ENCODE assay signal across 8 mouse cellular contexts in the genomic region with DNA sequence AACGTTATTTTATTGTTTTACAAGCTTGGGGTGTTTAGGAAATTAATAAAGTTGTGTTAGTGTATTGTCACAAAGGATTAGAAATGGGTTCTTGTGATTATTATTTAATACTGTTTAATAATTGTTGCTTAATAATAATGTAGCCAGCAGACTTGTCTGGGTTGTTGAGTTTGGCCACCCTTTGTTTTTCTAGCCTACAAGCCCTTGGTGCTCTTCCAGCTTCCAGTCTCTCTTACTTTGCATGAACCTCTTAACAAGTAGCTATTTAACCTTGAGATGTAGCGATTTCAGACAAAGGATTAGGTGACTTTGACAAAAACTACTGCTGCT. TPM values are rescaled to one million over a fixed set of nuclear protein-coding genes. Genes with fewer than 3 reads are reported as not detected.
A peak's percentile ranks its signal among the peaks of the same experiment; 100 is the strongest.
DNase-seq lines count a peak whose midpoint lies in the region; ATAC-seq and TF ChIP-seq lines count a peak whose summit lies in the region.

No protein-coding gene starts in this region.

- TF ChIP-seq POLR2A in lung, adult 2 months (IDR thresholded peaks at IDR 0.05; ENCODE audit: borderline replicate concordance, extremely low read depth, low read depth, low read length) = no peak

- intact Hi-C loops in gastrocnemius, postnatal 14 days (cut with DNase I; ENCODE audit: low total_unique reads) = no loop called here

- no peaks in the 10 kb centered on the region for H3K27me3 ChIP-seq in heart, embryonic 13.5 days (replicated peaks)
- no peaks in the 10 kb centered on the region for H3K27me3 ChIP-seq in intestine, embryonic 14.5 days (replicated peaks; ENCODE audit: control insufficient read depth, insufficient read depth, low read length)
- H3K27me3 ChIP-seq in neural tube, embryonic 15.5 days (replicated peaks) = no peaks in the 10 kb centered on the region

- DNase-seq in heart, adult 8-10 months (ENCODE audit: low spot score) = no peak
- DNase-seq in lung, adult 2 months = no peak
- no peak for DNase-seq in lung, postnatal 14 days
- no peak for DNase-seq in intestine, embryonic 14.5 days (ENCODE audit: low spot score)
- DNase-seq in natural killer cell, adult 2 months (ENCODE audit: low spot score in 2 of 2) = no peak
- DNase-seq in gastrocnemius, postnatal 14 days = no peak

- peak overlapping the region; percentile 91 for H3K4me2 ChIP-seq in heart, embryonic 13.5 days
- H3K4me2 ChIP-seq in intestine, embryonic 14.5 days (ENCODE audit: low read length) = peak overlapping the region; percentile 69
- H3K4me2 ChIP-seq in neural tube, embryonic 15.5 days = peak overlapping the region; percentile 79

- H3K9ac ChIP-seq in heart, embryonic 13.5 days = no peak overlapping the region
- peak overlapping the region; percentile 96; the same call in 1 of the 2 replicates for H3K9ac ChIP-seq in intestine, embryonic 14.5 days (ENCODE audit: low read length)
- H3K9ac ChIP-seq in neural tube, embryonic 15.5 days (replicated peaks) = no peak overlapping the region

- 60% methylated on average over 2 of the region's 2 CpGs for WGBS in heart, embryonic 13.5 days
- 31% methylated on average over 2 of the region's 2 CpGs for WGBS in lung, adult 2 months
- 52% methylated on average over 2 of the region's 2 CpGs for WGBS in intestine, embryonic 14.5 days
- 36% methylated on average over 2 of the region's 2 CpGs for WGBS in neural tube, embryonic 15.5 days

- no peak for TF ChIP-seq CTCF in lung, adult 2 months (IDR thresholded peaks at IDR 0.05; ENCODE audit: insufficient read depth, low read length)

- ATAC-seq in heart, embryonic 13.5 days (ENCODE audit: extremely low read depth, insufficient number of reproducible peaks, low FRiP score, low TSS enrichment) = no peak
- no peak for ATAC-seq in intestine, embryonic 14.5 days (replicated peaks; ENCODE audit: low FRiP score, low TSS enrichment, low read depth)
- ATAC-seq in neural tube, embryonic 15.5 days (ENCODE audit: low FRiP score) = no peak

- peak overlapping the region; percentile 96 for H3K4me3 ChIP-seq in heart, embryonic 13.5 days
- H3K4me3 ChIP-seq in lung, adult 2 months (replicated peaks; ENCODE audit: extremely low read depth, low read depth, low read length) = peak overlapping the region; percentile 20
- peak overlapping the region; percentile 98; the same call in 1 of the 2 replicates for H3K4me3 ChIP-seq in intestine, embryonic 14.5 days (ENCODE audit: low read depth, low read length)
- peak overlapping the region; percentile 98 for H3K4me3 ChIP-seq in neural tube, embryonic 15.5 days (replicated peaks)

- no peaks in the 10 kb centered on the region for H3K36me3 ChIP-seq in heart, embryonic 13.5 days
- H3K36me3 ChIP-seq in intestine, embryonic 14.5 days (ENCODE audit: control insufficient read depth, insufficient read depth, low read length) = no peaks in the 10 kb centered on the region
- H3K36me3 ChIP-seq in neural tube, embryonic 15.5 days = no peaks in the 10 kb centered on the region

- no peak overlapping the region for H3K27ac ChIP-seq in heart, embryonic 13.5 days (replicated peaks)
- H3K27ac ChIP-seq in intestine, embryonic 14.5 days (ENCODE audit: low read depth) = no peak overlapping the region
- no peak overlapping the region for H3K27ac ChIP-seq in neural tube, embryonic 15.5 days (replicated peaks)

- H3K9me3 ChIP-seq in heart, embryonic 13.5 days = no peaks in the 10 kb centered on the region
- H3K9me3 ChIP-seq in intestine, embryonic 14.5 days (ENCODE audit: control insufficient read depth, low read length) = no peaks in the 10 kb centered on the region
- no peaks in the 10 kb centered on the region for H3K9me3 ChIP-seq in neural tube, embryonic 15.5 days (replicated peaks)

- peaks cover 30% of the 10 kb centered on the region for H3K4me1 ChIP-seq in heart, embryonic 13.5 days
- peaks cover 6% of the 10 kb centered on the region for H3K4me1 ChIP-seq in lung, adult 2 months (ENCODE audit: control insufficient read depth, insufficient read depth, low read length)
- H3K4me1 ChIP-seq in intestine, embryonic 14.5 days (replicated peaks; ENCODE audit: control insufficient read depth, insufficient read depth, low read length) = peaks cover 18% of the 10 kb centered on the region
- H3K4me1 ChIP-seq in neural tube, embryonic 15.5 days = peaks cover 47% of the 10 kb centered on the region

RNA-seq across cellular contexts. Expression of a gene that starts 1.5 kb away (rescaled TPM):
- 70.3 and 74.9 TPM in 2 replicates for polyA plus RNA-seq in heart, embryonic 13.5 days (2015; fragmentation: Nextera tagmentation; extraction: Ambion mirVana)
- total RNA-seq in heart, adult 8-10 months (2022) = 100 to 1,000 TPM; 230 to 262 (median 243) TPM
- polyA plus RNA-seq in lung, adult 2 months (2012; rRNA removed) = 9.3 and 14.6 TPM in 2 replicates
- 67.8 and 91.1 TPM in 2 replicates for polyA plus RNA-seq in intestine, embryonic 14.5 days (2014; fragmentation: Nextera tagmentation; extraction: Ambion mirVana)
- polyA plus RNA-seq in neural tube, embryonic 15.5 days (2015; fragmentation: Nextera tagmentation; extraction: Ambion mirVana) = 78.9 and 82.9 TPM in 2 replicates
- total RNA-seq in gastrocnemius, postnatal 14 days (2021) = 10 to 100 TPM; 79.4 to 89.0 TPM

RNA-seq across cellular contexts. Expression of a gene that starts 1.6 kb away (rescaled TPM):
- polyA plus RNA-seq in heart, embryonic 13.5 days (2015; fragmentation: Nextera tagmentation; extraction: Ambion mirVana) = 7.5 and 7.9 TPM in 2 replicates
- 10 to 100 TPM; 34.3 to 41.0 (median 36.3) TPM for total RNA-seq in heart, adult 8-10 months (2022)
- 12.4 and 13.3 TPM in 2 replicates for polyA plus RNA-seq in lung, adult 2 months (2012; rRNA removed)
- 15.7 and 19.4 TPM in 2 replicates for polyA plus RNA-seq in intestine, embryonic 14.5 days (2014; fragmentation: Nextera tagmentation; extraction: Ambion mirVana)
- 9.9 and 10.5 TPM in 2 replicates for polyA plus RNA-seq in neural tube, embryonic 15.5 days (2015; fragmentation: Nextera tagmentation; extraction: Ambion mirVana)
- total RNA-seq in gastrocnemius, postnatal 14 days (2021) = 10 to 100 TPM; 20.1 to 25.2 TPM

RNA-seq across cellular contexts. Expression of a gene that starts 41.0 kb away (rescaled TPM):
- 89.2 and 90.2 TPM in 2 replicates for polyA plus RNA-seq in heart, embryonic 13.5 days (2015; fragmentation: Nextera tagmentation; extraction: Ambion mirVana)
- 10 to 100 TPM; 36.8 to 58.2 (median 47.5) TPM for total RNA-seq in heart, adult 8-10 months (2022)
- polyA plus RNA-seq in lung, adult 2 months (2012; rRNA removed) = 28.7 and 35.0 TPM in 2 replicates
- 73.9 and 75.9 TPM in 2 replicates for polyA plus RNA-seq in intestine, embryonic 14.5 days (2014; fragmentation: Nextera tagmentation; extraction: Ambion mirVana)
- polyA plus RNA-seq in neural tube, embryonic 15.5 days (2015; fragmentation: Nextera tagmentation; extraction: Ambion mirVana) = 56.3 and 57.6 TPM in 2 replicates
- total RNA-seq in gastrocnemius, postnatal 14 days (2021) = 10 to 100 TPM; 30.7 to 34.8 TPM

RNA-seq across cellular contexts. Expression of a gene that starts 49.3 kb away (rescaled TPM):
- 18.3 and 18.5 TPM in 2 replicates for polyA plus RNA-seq in heart, embryonic 13.5 days (2015; fragmentation: Nextera tagmentation; extraction: Ambion mirVana)
- 10 to 100 TPM; 11.8 to 19.8 (median 12.8) TPM for total RNA-seq in heart, adult 8-10 months (2022)
- 4.0 and 5.2 TPM in 2 replicates for polyA plus RNA-seq in lung, adult 2 months (2012; rRNA removed)
- polyA plus RNA-seq in intestine, embryonic 14.5 days (2014; fragmentation: Nextera tagmentation; extraction: Ambion mirVana) = 23.8 and 25.0 TPM in 2 replicates
- polyA plus RNA-seq in neural tube, embryonic 15.5 days (2015; fragmentation: Nextera tagmentation; extraction: Ambion mirVana) = 29.0 and 31.1 TPM in 2 replicates
- 10 to 100 TPM; 13.2 to 14.0 TPM for total RNA-seq in gastrocnemius, postnatal 14 days (2021)

Comparison
In these comparisons a context has a peak if more than half of its experiments do, and no peak if none do; other contexts are left out.
1. H3K4me3 ChIP-seq: peak in every context shown above with its lines; median percentile 98 in intestine, embryonic 14.5 days; 98 in neural tube, embryonic 15.5 days; 96 in heart, embryonic 13.5 days; 20 in lung, adult 2 months.